Mouse (Mus musculus) erythroblast, adult 5-6 weeks (primary cell): Measurements from ENCODE around the gene Rasgef1b. TPM values are rescaled to one million over a fixed set of nuclear protein-coding genes. Genes with fewer than 3 reads are reported as not detected.

Experiments
- ATAC-seq: replicated peaks from 2 replicates; pipeline ENCODE4 v1.8.0; 2016; ENCODE audit warnings: moderate number of reproducible peaks, mild to moderate bottlenecking, moderate TSS enrichment, inconsistent platforms; ENCODE audit not compliant: poor library complexity, low FRiP score, severe bottlenecking
- total RNA-seq, 2 experiments: library from RNA; stranded (forward) in 1 of 2; stranded (reverse) in 1 of 2; fragments of 150-400 nt in 1 of 2; fragments of 200-764, 138-1000 nt in 1 of 2; gene quantifications; 2 replicates each; pipeline versions ENCODE4 v1.2.3 to v1.2.4; 2015 to 2017; ENCODE audit warnings: low replicate concordance in 2 of 2

Gene Rasgef1b
- total RNA-seq, 2 experiments from 2014 or later = 1.3 TPM; not detected in 1

- no peak for ATAC-seq
Measured at GRCm38 (mm10) chr5:99499404-99500089, 229.3 kb downstream of the Rasgef1b start.

- no peak for ATAC-seq
Measured at GRCm38 (mm10) chr5:99497856-99498255, 231.0 kb downstream of the Rasgef1b start.

- no peak for ATAC-seq
Measured at GRCm38 (mm10) chr5:99496931-99497782, 231.7 kb downstream of the Rasgef1b start.

GRCm38 (mm10) chr5:99496157-99496453 lies 232.8 kb downstream of the Rasgef1b start:
- no peak for ATAC-seq

- ATAC-seq = no peak
Measured at GRCm38 (mm10) chr5:99495354-99496156, 233.3 kb downstream of the Rasgef1b start.

GRCm38 (mm10) chr5:99493861-99494260 lies 235.0 kb downstream of the Rasgef1b start:
- no peak for ATAC-seq

- no peak for ATAC-seq
Measured at GRCm38 (mm10) chr5:99493017-99493416, 235.8 kb downstream of the Rasgef1b start.

GRCm38 (mm10) chr5:99488479-99489158 lies 240.2 kb downstream of the Rasgef1b start:
- ATAC-seq = no peak

- no peak for ATAC-seq
Measured at GRCm38 (mm10) chr5:99487009-99487858, 241.6 kb downstream of the Rasgef1b start.

- no peak for ATAC-seq
Measured at GRCm38 (mm10) chr5:99483162-99483561, 245.7 kb downstream of the Rasgef1b start.

GRCm38 (mm10) chr5:99482524-99482923 lies 246.3 kb downstream of the Rasgef1b start:
- ATAC-seq = 0 out of 2 replicates have a peak, but pooled peaks have one; percentile 45

- no peak for ATAC-seq
Measured at GRCm38 (mm10) chr5:99482016-99482415, 246.8 kb downstream of the Rasgef1b start.

- ATAC-seq = no peak
Measured at GRCm38 (mm10) chr5:99480078-99481031, 248.5 kb downstream of the Rasgef1b start.

- peak; percentile 56 for ATAC-seq
Measured at GRCm38 (mm10) chr5:99479263-99480077, 249.4 kb downstream of the Rasgef1b start.

- ATAC-seq = 0 out of 2 replicates have a peak, but pooled peaks have one; percentile 45
Measured at GRCm38 (mm10) chr5:99478716-99479115, 250.1 kb downstream of the Rasgef1b start.

GRCm38 (mm10) chr5:99477420-99477815 lies 251.4 kb downstream of the Rasgef1b start:
- no peak for ATAC-seq
